Mouse (Mus musculus): ENCODE results near the gene Cckbr.

GRCm38 (mm10) chr7:105445076-105445475 lies 19.5 kb downstream of the Cckbr start:
- TF ChIP-seq CTCF (IDR thresholded peaks at IDR 0.05) (no peak), EP300 (IDR thresholded peaks at IDR 0.05) (no peak)

All from lung, postnatal 0 days (tissue).